Mouse (Mus musculus) cortical plate, adult 2 months (tissue): ENCODE data around the gene Picalm.

Experiments
- CTCF ChIP-seq: fragments of 200-500 bp; IDR thresholded peaks from 2 replicates; pipeline ENCODE4 v1.5.1; 2011; ENCODE audit warnings: mild to moderate bottlenecking, control low read depth, low read length; ENCODE audit not compliant: insufficient read depth; ENCODE audit errors: extremely low read depth
- POLR2A ChIP-seq: fragments of 200-500 bp; IDR thresholded peaks from 2 replicates; pipeline ENCODE4 v1.6.1; 2011; ENCODE audit warnings: mild to moderate bottlenecking, low read length, control low read depth; ENCODE audit not compliant: insufficient read depth; ENCODE audit errors: extremely low read depth

DNA sequence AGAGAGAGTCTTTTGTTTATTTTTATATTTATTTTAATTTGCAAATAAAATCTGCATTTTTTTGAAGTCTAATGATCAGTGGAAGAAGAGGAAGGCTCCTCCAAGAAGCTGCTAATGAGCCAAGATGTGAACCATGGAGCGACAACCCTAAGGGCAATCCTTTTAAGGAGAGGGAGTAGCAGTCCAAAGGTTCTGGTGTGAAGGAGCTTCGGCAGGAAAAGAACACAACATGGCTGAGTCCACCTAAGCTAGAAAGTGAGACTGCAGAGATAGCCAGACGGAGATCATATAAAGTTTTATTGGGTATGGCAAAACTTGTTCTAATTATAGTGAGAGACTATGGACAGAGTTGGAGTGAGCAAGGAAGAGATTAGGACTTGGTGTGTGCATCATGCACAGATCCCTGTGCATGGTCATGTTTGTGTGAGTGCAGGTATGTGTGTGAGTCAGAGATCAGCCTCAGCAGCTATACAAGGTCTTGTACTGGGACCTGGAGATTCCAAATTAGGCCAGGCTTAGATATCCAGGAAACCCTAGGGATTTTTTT, 29.3 kb upstream of the Picalm start:
- TF ChIP-seq CTCF (no peak), POLR2A (no peak)
